Mouse (Mus musculus) brain, embryonic 14.5 days (tissue): ENCODE data around the gene Ppfibp2.

Experiments
- CTCF ChIP-seq: fragments of 200-500 bp; IDR thresholded peaks from 2 replicates; pipeline ENCODE4 v1.5.1; 2012; ENCODE audit warnings: inconsistent platforms, mild to moderate bottlenecking, moderate library complexity, borderline replicate concordance; ENCODE audit not compliant: insufficient read depth, insufficient read length; ENCODE audit errors: extremely low read depth
- POLR2A ChIP-seq: fragments of 200-500 bp; IDR thresholded peaks from 2 replicates; pipeline ENCODE4 v1.6.1; 2012; ENCODE audit warnings: mild to moderate bottlenecking, inconsistent platforms, borderline replicate concordance; ENCODE audit not compliant: poor library complexity, insufficient read depth, insufficient read length, severe bottlenecking; ENCODE audit errors: extremely low read depth

GRCm38 (mm10) chr7:107661843-107662281, 66.9 kb downstream of the Ppfibp2 start:
- TF ChIP-seq CTCF, result no peak
- no peak for TF ChIP-seq POLR2A
